Mouse (Mus musculus) CD4-positive helper T cell, adult 2 months (primary cell): ENCODE measurements around the gene Sema4g.
"Not testable (repeated sequence)": the region's sequence is repeated elsewhere in the genome, so short reads cannot be mapped to it uniquely, and the experiment has no call there.

Experiments used
- DNase-seq: peaks from one replicate; pipeline ENCODE4 v3.0.0-alpha.2; 2012; ENCODE audit warnings: low read depth, missing footprints, low spot score

The Sema4g gene

GRCm38 (mm10) chr19:45024775-45025174 lies 35.9 kb downstream of the Sema4g start:
- no peak for DNase-seq

DNA sequence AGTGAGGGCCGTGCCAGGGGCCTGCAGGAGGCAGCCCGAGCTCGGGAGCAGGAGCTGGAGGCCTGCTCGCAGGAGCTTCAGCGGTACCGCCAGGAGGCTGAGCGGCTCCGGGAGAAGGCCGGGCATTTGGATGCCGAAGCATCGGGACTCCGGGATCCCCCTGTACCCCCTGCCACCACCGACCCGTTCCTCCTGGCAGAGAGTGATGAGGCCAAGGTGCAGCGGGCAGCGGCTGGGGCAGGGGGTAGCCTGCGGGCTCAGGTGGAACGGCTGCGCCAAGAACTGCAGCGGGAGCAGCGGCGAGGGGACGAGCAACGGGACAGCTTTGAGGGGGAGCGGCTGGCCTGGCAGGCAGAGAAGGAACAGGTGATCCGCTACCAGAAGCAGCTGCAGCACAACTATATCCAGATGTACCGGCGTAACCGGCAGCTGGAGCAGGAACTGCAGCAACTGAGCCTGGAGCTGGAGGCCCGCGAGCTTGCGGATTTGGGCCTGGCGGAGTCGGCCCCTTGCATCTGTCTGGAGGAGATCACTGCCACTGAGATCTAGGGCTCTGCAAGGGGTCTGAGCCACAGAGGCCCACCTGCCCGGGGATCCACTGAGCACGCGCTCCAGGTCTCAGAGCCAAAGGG lies 37.2 kb downstream of the Sema4g start:
- DNase-seq = no peak

- DNase-seq = no peak
Measured at GRCm38 (mm10) chr19:45026958-45027670, 38.2 kb downstream of the Sema4g start.

DNA sequence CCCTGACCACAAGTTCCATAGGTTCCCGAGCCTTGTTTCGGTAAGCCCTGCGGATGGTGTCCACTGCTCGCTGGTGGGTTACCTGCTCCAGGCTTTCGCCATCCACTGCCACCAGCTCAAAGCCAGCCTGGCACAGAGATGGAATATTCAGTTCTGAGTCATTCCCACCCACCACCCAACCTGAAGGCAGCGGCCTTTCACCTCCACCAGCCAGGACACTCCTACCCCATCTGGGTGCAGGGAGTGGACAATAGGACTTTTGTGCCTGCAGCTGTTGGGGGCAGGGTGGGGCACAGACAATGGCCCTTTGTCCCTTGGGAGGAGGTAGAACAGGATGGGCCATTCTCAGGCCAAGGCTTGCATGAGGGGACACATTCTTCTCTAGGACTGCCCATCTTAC lies 38.9 kb downstream of the Sema4g start:
- no peak for DNase-seq

DNA sequence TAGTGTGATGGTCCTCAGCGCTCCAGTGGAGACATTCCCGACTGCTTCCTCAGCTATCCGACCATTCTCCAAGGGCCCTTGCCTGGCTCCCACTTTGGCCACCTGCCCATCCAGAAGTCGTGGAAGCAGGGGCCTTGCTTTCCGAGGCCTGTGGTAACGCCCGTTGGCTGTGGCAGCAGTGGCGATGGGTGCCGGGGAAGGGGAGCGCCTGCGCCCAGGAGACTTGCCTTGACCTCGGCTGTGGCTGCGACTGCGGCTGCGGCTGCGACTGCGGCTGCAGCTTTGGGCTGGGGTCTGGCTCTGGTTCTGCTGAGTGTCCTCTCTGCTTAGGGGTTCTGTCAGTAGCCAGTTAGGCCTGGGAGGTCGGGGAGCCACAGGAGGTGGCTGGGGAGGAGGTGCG lies 39.8 kb downstream of the Sema4g start:
- DNase-seq = no peak

DNA sequence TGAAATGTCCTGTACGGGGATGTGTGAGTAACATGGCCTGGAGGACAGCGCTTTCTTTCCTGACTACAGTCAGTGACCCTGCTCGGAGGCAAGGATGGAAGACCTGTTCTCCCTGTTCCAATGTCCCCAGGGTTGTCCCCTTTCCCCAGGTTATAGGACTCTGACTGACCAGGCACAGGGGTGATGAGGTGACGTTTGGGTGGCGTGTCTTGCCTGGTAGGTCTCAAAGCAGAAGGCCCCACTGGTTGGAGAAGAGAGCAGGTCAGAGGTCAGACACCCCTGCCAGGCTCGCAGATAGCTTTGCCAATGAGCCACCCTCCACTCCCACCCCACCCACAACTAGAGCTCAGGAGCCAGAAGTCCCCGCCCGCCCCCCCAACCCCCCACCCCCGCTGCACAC lies 40.7 kb downstream of the Sema4g start:
- DNase-seq = no peak

GRCm38 (mm10) chr19:45030111-45030510 lies 41.2 kb downstream of the Sema4g start:
- peak; percentile 70 for DNase-seq

DNA sequence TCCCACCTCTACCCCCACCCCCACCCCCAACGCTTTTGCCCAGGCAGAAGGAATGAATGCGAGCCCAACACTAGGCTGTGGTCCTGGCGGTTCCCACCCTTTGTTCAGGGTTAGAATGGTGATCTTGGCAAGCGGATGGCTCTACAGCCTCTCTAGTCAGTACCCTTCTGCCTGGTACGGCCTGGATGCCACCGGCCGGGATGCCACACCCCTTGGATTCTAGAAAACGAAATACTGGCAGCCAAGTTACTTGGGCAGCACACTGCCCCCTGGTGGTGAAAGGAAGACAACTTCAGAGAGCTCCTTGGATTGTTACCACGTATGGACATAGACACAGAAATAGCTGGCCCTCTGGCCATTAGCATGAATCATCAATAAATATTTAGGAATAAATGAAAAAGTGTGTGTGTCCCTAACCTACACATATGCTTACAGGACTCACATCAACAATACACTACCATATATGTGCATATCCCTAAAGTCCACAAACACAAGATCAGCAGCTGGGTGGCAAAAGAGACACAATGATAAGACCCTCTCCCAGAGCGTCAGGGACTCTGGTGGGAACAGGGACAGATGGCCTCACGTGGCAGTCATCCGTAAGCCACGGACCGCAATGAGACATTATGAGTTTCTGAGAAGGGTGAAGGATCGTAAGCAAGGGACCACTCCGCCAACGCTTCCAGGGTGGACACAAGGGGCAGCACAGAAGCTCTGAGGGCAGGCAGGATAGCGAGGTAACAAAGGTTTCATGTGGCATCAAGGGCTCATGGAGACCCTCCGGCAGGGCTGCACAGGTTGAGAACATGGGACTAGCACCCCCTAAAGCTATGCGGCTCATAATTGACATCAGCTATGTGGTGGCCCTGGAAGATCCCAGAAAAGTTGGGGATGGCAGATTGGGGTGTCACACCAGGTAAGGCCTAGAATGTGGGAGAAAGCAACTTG lies 42.1 kb downstream of the Sema4g start:
- peak; percentile 82 for DNase-seq

- peak; percentile 68 for DNase-seq
Measured at GRCm38 (mm10) chr19:45031780-45032179, 42.9 kb downstream of the Sema4g start.

DNA sequence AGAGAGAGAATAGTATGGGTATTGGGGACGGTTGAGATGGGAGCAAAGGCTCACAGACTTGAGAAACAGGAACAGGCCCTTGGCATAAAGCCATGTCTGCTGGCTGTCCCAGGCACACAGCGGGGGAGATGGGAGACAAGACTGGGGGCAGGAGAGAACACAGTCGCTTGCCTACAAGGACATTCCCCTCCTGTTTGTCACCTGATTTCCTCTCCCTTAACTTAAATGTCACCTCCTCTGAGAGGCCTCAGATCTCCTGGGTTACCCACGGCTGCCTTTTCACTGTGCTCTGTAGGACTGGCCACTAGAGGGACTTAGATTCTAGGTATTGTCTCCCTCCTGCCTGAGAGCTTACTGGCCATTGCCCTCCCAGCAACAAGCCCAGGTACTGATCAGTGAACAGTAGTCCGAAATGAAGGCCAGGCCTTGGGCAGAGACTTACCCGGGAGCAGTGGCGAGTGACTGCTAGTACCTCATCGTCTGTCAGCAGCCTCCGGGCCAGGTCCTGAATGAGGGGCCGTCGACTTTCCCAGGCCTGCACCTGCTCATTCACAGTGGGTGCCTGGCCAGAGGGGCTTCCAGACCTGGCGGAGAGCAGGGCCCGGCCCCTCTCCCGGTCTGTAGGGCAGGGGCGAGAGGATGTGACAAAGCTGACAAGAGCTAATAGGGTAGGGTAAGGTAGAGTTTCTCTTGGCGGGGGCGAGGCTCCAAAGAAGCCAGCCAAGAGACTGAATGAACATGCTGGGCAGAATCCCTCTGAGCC lies 43.9 kb downstream of the Sema4g start:
- peak; percentile 24 for DNase-seq

DNA sequence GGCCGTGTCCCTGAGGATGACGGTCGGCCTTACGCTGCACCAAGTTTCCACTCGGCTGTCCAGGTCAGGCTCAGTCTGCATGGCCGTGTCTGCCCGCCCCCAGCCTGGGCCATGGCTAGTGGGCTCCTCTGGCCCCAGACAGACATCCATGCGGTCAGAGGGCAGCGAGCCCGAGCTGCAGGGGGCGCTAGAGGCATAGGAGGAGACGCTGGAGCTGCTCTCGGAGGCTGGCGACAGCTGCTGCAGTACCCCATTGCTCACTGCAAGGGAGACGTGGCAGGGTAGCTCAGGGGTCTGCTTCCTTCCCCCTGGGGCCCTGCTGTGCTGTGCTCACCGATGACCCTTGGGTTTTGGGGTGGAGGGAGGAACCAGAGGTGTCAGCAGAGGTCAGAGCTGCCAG lies 48.0 kb downstream of the Sema4g start:
- DNase-seq = peak; percentile 48

- DNase-seq = not testable (repeated sequence)
Measured at GRCm38 (mm10) chr19:45038198-45038597, 49.3 kb downstream of the Sema4g start.

DNA sequence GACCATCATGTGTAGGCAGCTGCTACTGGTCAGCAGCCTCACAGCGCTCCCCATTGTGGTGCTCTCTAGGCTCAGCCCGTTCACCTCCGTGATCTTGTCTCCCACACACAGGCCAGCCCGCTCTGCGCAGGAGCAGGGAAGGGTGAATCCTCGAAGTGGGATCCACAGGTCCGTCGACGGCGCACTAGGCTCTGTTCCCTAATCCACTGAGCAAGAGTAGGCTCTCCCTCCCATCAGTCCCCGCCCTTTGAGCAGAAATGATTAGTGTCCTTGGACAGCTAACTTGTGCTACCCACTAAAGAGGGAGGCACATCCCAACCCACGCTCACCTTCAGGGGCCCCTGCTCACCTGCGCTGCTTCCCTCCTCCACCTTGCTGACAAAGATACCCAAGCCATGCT lies 51.3 kb downstream of the Sema4g start:
- no peak for DNase-seq

DNA sequence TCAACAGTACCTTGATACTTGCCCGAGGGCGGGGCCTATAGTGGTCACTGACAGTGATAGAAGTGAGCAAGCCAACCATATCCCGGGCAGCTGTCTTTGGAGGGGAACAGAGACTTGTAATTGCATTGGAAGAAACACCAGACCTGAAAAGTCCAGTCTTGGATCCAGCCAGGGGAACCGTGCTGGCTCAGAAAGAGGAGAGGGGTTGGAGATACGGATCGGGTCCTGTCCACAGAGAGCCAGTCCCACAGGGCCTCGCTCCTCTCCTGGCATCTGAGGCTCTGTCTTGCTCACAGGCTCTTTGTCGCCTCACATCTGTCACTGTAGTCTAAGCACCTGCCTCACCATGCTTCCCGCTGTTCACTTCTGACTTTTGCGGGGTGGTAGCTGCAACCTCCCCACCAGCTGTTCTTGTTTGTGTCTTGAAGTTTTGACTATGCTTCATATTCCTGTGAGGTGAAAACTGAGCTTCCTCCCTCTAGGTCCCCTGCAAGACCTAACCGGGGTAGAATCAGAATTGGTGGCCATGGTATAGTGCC lies 55.6 kb downstream of the Sema4g start:
- no peak for DNase-seq

DNA sequence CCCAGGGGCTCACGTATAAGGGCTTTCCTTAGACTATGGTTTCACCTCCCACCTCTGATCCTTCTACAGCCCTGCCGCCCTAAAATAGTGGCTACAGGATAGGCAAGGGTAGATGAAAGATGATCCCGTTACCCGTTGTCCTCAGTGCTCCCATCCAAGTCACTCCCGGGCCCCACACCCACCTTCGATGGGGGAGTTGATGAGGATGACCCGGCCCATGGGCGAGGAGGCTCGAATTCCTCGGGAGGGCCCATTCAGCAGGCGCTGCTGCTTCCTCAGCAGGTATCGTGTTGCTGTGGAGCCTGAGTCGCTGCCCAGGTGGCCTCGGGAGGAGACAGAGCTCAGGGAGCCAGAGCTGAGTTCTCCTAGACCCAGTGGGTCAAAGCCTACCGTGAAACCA lies 56.3 kb downstream of the Sema4g start:
- DNase-seq = no peak

- no peak for DNase-seq
Measured at GRCm38 (mm10) chr19:45045651-45046050, 56.8 kb downstream of the Sema4g start, which contains the start of gene Pdzd7. Gene Pdzd7 (minus strand): TSS chr19:45045717.

DNA sequence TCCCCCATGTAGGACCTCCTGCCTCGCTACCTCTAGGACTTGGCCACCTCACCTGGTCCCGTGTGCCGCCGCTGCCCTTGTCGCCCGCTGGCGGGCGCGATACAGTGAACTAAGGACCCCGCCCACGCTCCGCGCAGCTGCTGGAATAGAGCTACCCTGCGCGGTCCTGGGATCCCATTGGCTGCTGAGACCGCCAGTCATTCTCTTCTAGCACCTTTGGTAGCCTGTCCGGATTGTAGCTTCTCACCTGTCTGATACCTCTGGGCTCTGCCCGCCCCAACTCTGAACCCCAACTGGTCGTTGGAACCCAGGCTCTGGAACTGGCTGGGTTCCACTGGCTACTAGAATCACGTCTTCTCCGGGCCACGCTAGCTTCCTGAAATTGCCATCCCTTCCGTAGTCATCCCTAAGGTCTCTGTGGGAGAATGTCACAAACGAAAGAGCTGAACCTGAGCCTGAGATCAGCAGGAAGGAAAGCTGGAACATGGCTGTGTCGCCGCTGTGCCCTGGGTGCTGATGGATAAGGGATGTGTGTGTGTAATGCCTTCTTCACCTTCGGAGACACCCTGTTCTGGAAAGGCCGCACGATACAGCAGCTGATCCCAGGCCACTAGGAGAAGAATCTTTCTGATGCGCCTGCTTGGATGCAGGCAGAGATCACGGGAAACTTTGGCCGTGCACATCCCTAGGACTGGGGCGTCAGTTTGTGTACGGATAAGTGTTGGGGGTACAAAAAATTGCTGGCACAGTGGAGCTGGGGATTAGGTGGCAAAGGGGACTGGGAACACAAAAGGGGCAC lies 57.8 kb downstream of the Sema4g start:
- peak; percentile 89 for DNase-seq

DNA sequence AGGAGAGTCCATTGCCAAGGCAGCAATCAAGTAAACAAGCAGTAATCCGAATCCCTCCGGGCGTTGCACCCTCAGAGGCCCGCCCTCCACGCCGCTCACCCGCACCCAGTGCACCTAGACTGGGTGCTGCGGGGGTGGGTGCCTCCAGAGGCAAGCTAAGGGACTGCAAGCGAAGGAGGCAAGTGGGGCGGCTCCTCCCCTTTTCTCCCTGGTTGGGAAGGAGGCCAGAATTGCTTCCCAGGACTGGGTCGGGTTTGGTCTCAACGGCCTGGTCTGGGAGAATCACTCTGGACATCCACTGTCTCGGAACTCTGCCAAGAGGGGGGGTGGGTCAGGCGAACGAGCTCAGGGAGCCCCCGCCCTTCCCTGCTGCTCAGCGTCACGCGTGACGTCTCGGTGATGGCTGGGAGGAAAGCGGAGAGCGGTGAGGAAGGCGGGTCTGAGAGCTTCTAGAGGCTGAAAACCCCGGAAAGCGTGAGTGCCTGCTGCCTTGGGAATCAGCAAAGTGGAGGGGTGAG lies 58.6 kb downstream of the Sema4g start, which contains the start of gene Sfxn3:
Gene Sfxn3 (plus strand): TSS at position 87 of the 518 bp plus-strand sequence.
- peak; percentile 95 for DNase-seq

DNA sequence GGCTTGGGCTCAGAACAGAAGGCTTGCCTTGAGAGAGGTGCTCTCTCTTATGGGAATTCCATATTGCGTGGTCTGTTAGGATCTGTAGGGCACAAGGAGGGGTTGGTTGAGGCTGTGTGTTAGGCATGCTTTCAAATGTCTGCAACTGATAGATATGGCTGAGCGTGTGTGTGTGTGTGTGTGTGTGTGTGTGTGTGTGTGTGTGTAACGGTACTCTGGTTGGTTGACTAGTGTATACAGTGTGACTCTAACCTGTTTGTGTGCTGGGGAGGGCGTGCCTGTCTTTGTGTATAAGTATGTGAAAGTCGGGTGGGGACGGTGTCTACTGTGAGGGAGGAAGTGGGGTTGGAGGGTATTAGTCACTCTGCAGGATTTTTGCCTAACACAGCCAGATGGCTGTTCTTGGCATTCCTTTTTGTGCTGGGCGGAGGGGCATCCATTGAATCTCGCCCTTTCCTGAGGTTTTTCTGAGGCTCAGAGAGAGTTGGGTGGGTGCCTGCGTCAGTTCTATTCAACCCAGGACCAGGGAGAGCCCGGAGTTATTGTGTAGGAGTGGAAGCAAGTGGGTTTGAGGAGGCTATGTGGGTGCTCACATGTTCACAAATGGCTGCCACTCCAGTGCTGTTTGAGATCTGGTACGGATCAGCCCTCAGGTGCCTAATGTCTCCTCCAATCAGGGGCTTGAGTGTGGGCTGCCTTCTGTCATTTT lies 59.2 kb downstream of the Sema4g start:
- DNase-seq = peak; percentile 88
